Mouse (Mus musculus): ENCODE results near the gene Rhov. TPM values are rescaled to one million over a fixed set of nuclear protein-coding genes. Genes with fewer than 3 reads are reported as not detected.

The Rhov gene
- polyA plus RNA-seq (2016; fragmentation: Nextera tagmentation; extraction: Ambion mirVana), result 3.7 and 3.9 TPM in 2 replicates

- WGBS, result under 1% methylated on average over 49 of the region's 49 CpGs
- peaks cover 34% of the 10 kb centered on the region for H3K27me3 ChIP-seq
- H3K9me3 ChIP-seq, result no peaks in the 10 kb centered on the region
- peaks cover 5% of the 10 kb centered on the region; the same call in 1 of the 2 replicates for H3K4me1 ChIP-seq
- H3K9ac ChIP-seq, result peak within 1 kb of the TSS; percentile 73
- ATAC-seq (ENCODE audit: low FRiP score), result peak; percentile 91
- H3K4me3 ChIP-seq (replicated peaks), result peak within 1 kb of the TSS; percentile 64
- H3K4me2 ChIP-seq, result peak within 1 kb of the TSS; percentile 92
- H3K36me3 ChIP-seq (replicated peaks), result no peaks in the 10 kb centered on the region
- no peak within 1 kb of the TSS for H3K27ac ChIP-seq
Measured at GRCm38 (mm10) chr2:119270643-119271331, at the start of gene Rhov. TSS of gene Rhov (minus strand) at chr2:119271272.

- peaks cover 49% of the 10 kb centered on the region for H3K4me1 ChIP-seq
- H3K4me3 ChIP-seq (replicated peaks), result no peak overlapping the region
- H3K27me3 ChIP-seq, result peaks cover 99% of the 10 kb centered on the region
- ATAC-seq (ENCODE audit: low FRiP score), result no peak
- no peak overlapping the region for H3K9ac ChIP-seq
- 75% methylated on average over 8 of the region's 8 CpGs for WGBS
- H3K27ac ChIP-seq, result no peak overlapping the region
- H3K4me2 ChIP-seq, result no peak overlapping the region
- H3K9me3 ChIP-seq, result no peaks in the 10 kb centered on the region
- no peaks in the 10 kb centered on the region for H3K36me3 ChIP-seq (replicated peaks)
Measured at GRCm38 (mm10) chr2:119320571-119320970, 49.5 kb upstream of the Rhov start.

GRCm38 (mm10) chr2:119318043-119318710 lies 47.1 kb upstream of the Rhov start:
- Histone ChIP-seq H3K27me3 (peaks cover 97% of the 10 kb centered on the region), H3K4me3 (replicated peaks) (no peak overlapping the region), H3K4me2 (no peak overlapping the region), H3K27ac (no peak overlapping the region), H3K9me3 (no peaks in the 10 kb centered on the region), H3K4me1 (peaks cover 37% of the 10 kb centered on the region), H3K36me3 (replicated peaks) (no peaks in the 10 kb centered on the region), H3K9ac (no peak overlapping the region)
- no peak for ATAC-seq (ENCODE audit: low FRiP score)
- WGBS, result 71% methylated on average over 3 of the region's 3 CpGs

GRCm38 (mm10) chr2:119314742-119315310 lies 43.8 kb upstream of the Rhov start:
- Histone ChIP-seq H3K27me3 (peaks cover 92% of the 10 kb centered on the region), H3K4me3 (replicated peaks) (no peak overlapping the region), H3K4me1 (peaks cover 17% of the 10 kb centered on the region), H3K27ac (no peak overlapping the region), H3K9ac (no peak overlapping the region), H3K9me3 (no peaks in the 10 kb centered on the region), H3K4me2 (no peak overlapping the region), H3K36me3 (replicated peaks) (no peaks in the 10 kb centered on the region)
- WGBS, result 45% methylated on average over 12 of the region's 12 CpGs
- no peak for ATAC-seq (ENCODE audit: low FRiP score)

GRCm38 (mm10) chr2:119313780-119314479 lies 42.9 kb upstream of the Rhov start:
- Histone ChIP-seq H3K36me3 (replicated peaks) (no peaks in the 10 kb centered on the region), H3K9me3 (no peaks in the 10 kb centered on the region), H3K4me2 (0 out of 2 replicates have a peak overlapping the region, but pooled peaks have one; percentile 23), H3K4me1 (peaks cover 17% of the 10 kb centered on the region), H3K9ac (no peak overlapping the region), H3K27me3 (peaks cover 84% of the 10 kb centered on the region), H3K4me3 (replicated peaks) (no peak overlapping the region), H3K27ac (no peak overlapping the region)
- WGBS, result 21% methylated on average over 10 of the region's 10 CpGs
- ATAC-seq (ENCODE audit: low FRiP score), result peak; percentile 52

- Histone ChIP-seq H3K4me3 (replicated peaks) (no peak overlapping the region), H3K36me3 (replicated peaks) (no peaks in the 10 kb centered on the region), H3K27me3 (peaks cover 70% of the 10 kb centered on the region), H3K4me2 (no peak overlapping the region), H3K4me1 (peaks cover 17% of the 10 kb centered on the region), H3K9me3 (no peaks in the 10 kb centered on the region), H3K9ac (no peak overlapping the region), H3K27ac (no peak overlapping the region)
- ATAC-seq (ENCODE audit: low FRiP score), result 0 out of 2 replicates have a peak, but pooled peaks have one; percentile 15
- 45% methylated on average over 2 of the region's 2 CpGs for WGBS
Measured at GRCm38 (mm10) chr2:119312380-119312958, 41.4 kb upstream of the Rhov start.

- no peak for ATAC-seq (ENCODE audit: low FRiP score)
- Histone ChIP-seq H3K27ac (no peak overlapping the region), H3K4me3 (replicated peaks) (no peak overlapping the region), H3K36me3 (replicated peaks) (no peaks in the 10 kb centered on the region), H3K9ac (no peak overlapping the region), H3K27me3 (peaks cover 60% of the 10 kb centered on the region), H3K4me2 (no peak overlapping the region), H3K9me3 (no peaks in the 10 kb centered on the region), H3K4me1 (peaks cover 17% of the 10 kb centered on the region)
- 57% methylated on average over 11 of the region's 12 CpGs for WGBS
Measured at GRCm38 (mm10) chr2:119311544-119311943, 40.5 kb upstream of the Rhov start.

GRCm38 (mm10) chr2:119304798-119305208 lies 33.7 kb upstream of the Rhov start:
- Histone ChIP-seq H3K9me3 (no peaks in the 10 kb centered on the region), H3K4me1 (peaks cover 32% of the 10 kb centered on the region)

GRCm38 (mm10) chr2:119304391-119304790 lies 33.3 kb upstream of the Rhov start:
- H3K27me3 ChIP-seq, result no peaks in the 10 kb centered on the region
- 56% methylated on average over 3 of the region's 3 CpGs for WGBS
- H3K9me3 ChIP-seq, result no peaks in the 10 kb centered on the region
- 0 out of 2 replicates have a peak, but pooled peaks cover 5% of the 10 kb centered on the region for H3K36me3 ChIP-seq (replicated peaks)
- peaks cover 34% of the 10 kb centered on the region for H3K4me1 ChIP-seq
- ATAC-seq (ENCODE audit: low FRiP score), result no peak
- H3K4me3 ChIP-seq (replicated peaks), result no peak overlapping the region
- H3K27ac ChIP-seq, result no peak overlapping the region
- H3K9ac ChIP-seq, result no peak overlapping the region
- no peak overlapping the region for H3K4me2 ChIP-seq

More at GRCm38 (mm10) chr2:119304798-119305208, 33.7 kb upstream of the Rhov start:
- 19% methylated on average over 3 of the region's 3 CpGs for WGBS
- Histone ChIP-seq H3K9ac (no peak overlapping the region), H3K4me2 (no peak overlapping the region), H3K36me3 (replicated peaks) (0 out of 2 replicates have a peak, but pooled peaks cover 1% of the 10 kb centered on the region), H3K27me3 (no peaks in the 10 kb centered on the region), H3K4me3 (replicated peaks) (no peak overlapping the region), H3K27ac (peak overlapping the region; percentile 31; the same call in 1 of the 2 replicates)
- peak; percentile 73 for ATAC-seq (ENCODE audit: low FRiP score)

GRCm38 (mm10) chr2:119302876-119303275 lies 31.8 kb upstream of the Rhov start:
- ATAC-seq (ENCODE audit: low FRiP score), result no peak
- WGBS, result 70% methylated on average over 6 of the region's 6 CpGs
- Histone ChIP-seq H3K27me3 (no peaks in the 10 kb centered on the region), H3K36me3 (replicated peaks) (peaks cover 19% of the 10 kb centered on the region), H3K9me3 (no peaks in the 10 kb centered on the region), H3K4me1 (peaks cover 34% of the 10 kb centered on the region), H3K9ac (no peak overlapping the region), H3K27ac (no peak overlapping the region), H3K4me2 (no peak overlapping the region), H3K4me3 (replicated peaks) (no peak overlapping the region)

GRCm38 (mm10) chr2:119300819-119301493 lies 29.9 kb upstream of the Rhov start:
- peak overlapping the region; percentile 16; the same call in 1 of the 2 replicates for H3K4me2 ChIP-seq

More at GRCm38 (mm10) chr2:119300819-119301493, 29.9 kb upstream of the Rhov start:
- H3K36me3 ChIP-seq (replicated peaks), result peaks cover 35% of the 10 kb centered on the region
- H3K27ac ChIP-seq, result peak overlapping the region; percentile 61
- no peak overlapping the region; the same call in 1 of the 2 replicates for H3K9ac ChIP-seq
- H3K27me3 ChIP-seq, result no peaks in the 10 kb centered on the region
- H3K4me1 ChIP-seq, result peaks cover 34% of the 10 kb centered on the region
- peak; percentile 34; the same call in 1 of the 2 replicates for ATAC-seq (ENCODE audit: low FRiP score)
- 34% methylated on average over 7 of the region's 7 CpGs for WGBS
- no peaks in the 10 kb centered on the region for H3K9me3 ChIP-seq
- no peak overlapping the region for H3K4me3 ChIP-seq (replicated peaks)

Data from forebrain, embryonic 12.5 days (tissue).